Mouse (Mus musculus) midbrain, embryonic 14.5 days (tissue): ENCODE results near the gene Sult2b1. TPM values are rescaled to one million over a fixed set of nuclear protein-coding genes. Genes with fewer than 3 reads are reported as not detected.

Experiments
- ATAC-seq: fragments of 200-750 bp; cut with Nextera tagmentation; 2 replicates; pipeline ENCODE4 v1.8.0; 2017; ENCODE audit warnings: moderate number of reproducible peaks, moderate library complexity; ENCODE audit not compliant: low FRiP score, low TSS enrichment
- DNase-seq: peaks from one replicate; pipeline ENCODE4 v3.0.0-alpha.2; 2015
- H3K27ac ChIP-seq: fragments of 300-500 bp; sonication (generic); replicated peaks from 2 replicates; pipeline ENCODE4 v1.5.1; 2014; ENCODE audit warnings: mild to moderate bottlenecking, low read depth, low read length, moderate library complexity
- H3K27me3 ChIP-seq: fragments of 300-500 bp; sonication (generic); 2 replicates; pipeline ENCODE4 v1.6.1; 2014; ENCODE audit warnings: low read length, control low read depth, mixed read lengths; ENCODE audit not compliant: control insufficient read depth, insufficient read depth
- H3K36me3 ChIP-seq: fragments of 300-500 bp; sonication (generic); 2 replicates; pipeline ENCODE4 v1.6.1; 2014; ENCODE audit warnings: low read length, control low read depth; ENCODE audit not compliant: control insufficient read depth, insufficient read depth
- H3K4me1 ChIP-seq: fragments of 300-500 bp; sonication (generic); 2 replicates; pipeline ENCODE4 v1.6.1; 2014; ENCODE audit warnings: mild to moderate bottlenecking, antibody characterized with exemption, low read length, control low read depth; ENCODE audit not compliant: control insufficient read depth, insufficient read depth
- H3K4me2 ChIP-seq: fragments of 300-500 bp; sonication (generic); 2 replicates; pipeline ENCODE4 v1.6.1; 2014; ENCODE audit warnings: mild to moderate bottlenecking, low read length, moderate library complexity
- H3K4me3 ChIP-seq: fragments of 300-500 bp; sonication (generic); replicated peaks from 2 replicates; pipeline ENCODE4 v1.5.1; 2014; ENCODE audit warnings: low read depth, low read length
- H3K9ac ChIP-seq: fragments of 300-500 bp; sonication (generic); replicated peaks from 2 replicates; pipeline ENCODE4 v1.6.1; 2014; ENCODE audit warnings: mild to moderate bottlenecking, low read length, moderate library complexity
- H3K9me3 ChIP-seq: fragments of 300-500 bp; sonication (generic); 2 replicates; pipeline ENCODE4 v1.6.1; 2016; ENCODE audit warnings: low read length, control low read depth, mixed read lengths; ENCODE audit not compliant: control insufficient read depth
- WGBS: fragments of 180-500 bp; shearing (Covaris S2); extraction: QIAGEN DNeasy Blood & Tissue Kit; methylation state at CpG from one replicate; pipeline ENCODE4 v1.1.7; 2014; 5-methylcytosine and 5-hydroxymethylcytosine counted together
- polyA plus RNA-seq: library from polyadenylated mRNA; unstranded; fragments of >200 nt; fragmentation: Nextera tagmentation; extraction: Ambion mirVana; gene quantifications from 2 replicates; pipeline ENCODE4 v1.2.1, GENCODE M21; 2014

Sult2b1 gene
- polyA plus RNA-seq, 1 experiment from 2014 or later = 5.2 TPM

GRCm38 (mm10) chr7:45770427-45771082 is 13.9 kb downstream of the Sult2b1 start:
- WGBS = 76% methylated on average over 8 of the region's 8 CpGs
- no peaks in the 10 kb centered on the region for H3K9me3 ChIP-seq
- DNase-seq (no peak), ATAC-seq (no peak)
- no peaks in the 10 kb centered on the region for H3K27me3 ChIP-seq
- H3K4me1 ChIP-seq = no peaks in the 10 kb centered on the region
- H3K27ac ChIP-seq = no peak overlapping the region
- H3K4me3 ChIP-seq = no peak overlapping the region
- H3K9ac ChIP-seq = no peak overlapping the region
- no peaks in the 10 kb centered on the region for H3K36me3 ChIP-seq
- no peak overlapping the region for H3K4me2 ChIP-seq

- H3K4me3 ChIP-seq = no peak overlapping the region
- no peaks in the 10 kb centered on the region for H3K36me3 ChIP-seq
- H3K4me2 ChIP-seq = no peak overlapping the region
- ATAC-seq (no peak), DNase-seq (no peak)
- H3K9ac ChIP-seq = no peak overlapping the region
- H3K27ac ChIP-seq = no peak overlapping the region
- no peaks in the 10 kb centered on the region for H3K9me3 ChIP-seq
- H3K27me3 ChIP-seq = no peaks in the 10 kb centered on the region
- H3K4me1 ChIP-seq = no peaks in the 10 kb centered on the region
- WGBS = 95% methylated on average over 6 of the region's 6 CpGs
These were observed 17.0 kb downstream of the Sult2b1 start for GRCm38 (mm10) chr7:45767500-45767899.

- Histone ChIP-seq H3K36me3 (no peaks in the 10 kb centered on the region), H3K27ac (no peak overlapping the region), H3K9me3 (no peaks in the 10 kb centered on the region), H3K4me1 (no peaks in the 10 kb centered on the region), H3K4me2 (no peak overlapping the region), H3K4me3 (no peak overlapping the region), H3K27me3 (no peaks in the 10 kb centered on the region), H3K9ac (no peak overlapping the region)
- no peak for ATAC-seq
- WGBS = 52% methylated on average over 8 of the region's 8 CpGs
- DNase-seq = no peak
These were observed 17.7 kb downstream of the Sult2b1 start for GRCm38 (mm10) chr7:45766764-45767163.

GRCm38 (mm10) chr7:45765995-45766394 is 18.5 kb downstream of the Sult2b1 start:
- Histone ChIP-seq H3K4me3 (no peak overlapping the region), H3K4me2 (no peak overlapping the region), H3K27ac (no peak overlapping the region), H3K4me1 (no peaks in the 10 kb centered on the region), H3K9ac (no peak overlapping the region), H3K27me3 (no peaks in the 10 kb centered on the region), H3K9me3 (no peaks in the 10 kb centered on the region), H3K36me3 (no peaks in the 10 kb centered on the region)
- WGBS = 66% methylated on average over 8 of the region's 8 CpGs
- ATAC-seq (no peak), DNase-seq (no peak)

- 62% methylated on average over 5 of the region's 5 CpGs for WGBS
- Histone ChIP-seq H3K36me3 (no peaks in the 10 kb centered on the region), H3K4me2 (no peak overlapping the region), H3K4me3 (no peak overlapping the region), H3K27me3 (peaks cover 17% of the 10 kb centered on the region; the same call in 1 of the 2 replicates), H3K4me1 (no peaks in the 10 kb centered on the region), H3K27ac (no peak overlapping the region), H3K9me3 (no peaks in the 10 kb centered on the region), H3K9ac (no peak overlapping the region)
- DNase-seq (no peak), ATAC-seq (no peak)
These were observed 24.3 kb downstream of the Sult2b1 start for GRCm38 (mm10) chr7:45760151-45760550.

DNA sequence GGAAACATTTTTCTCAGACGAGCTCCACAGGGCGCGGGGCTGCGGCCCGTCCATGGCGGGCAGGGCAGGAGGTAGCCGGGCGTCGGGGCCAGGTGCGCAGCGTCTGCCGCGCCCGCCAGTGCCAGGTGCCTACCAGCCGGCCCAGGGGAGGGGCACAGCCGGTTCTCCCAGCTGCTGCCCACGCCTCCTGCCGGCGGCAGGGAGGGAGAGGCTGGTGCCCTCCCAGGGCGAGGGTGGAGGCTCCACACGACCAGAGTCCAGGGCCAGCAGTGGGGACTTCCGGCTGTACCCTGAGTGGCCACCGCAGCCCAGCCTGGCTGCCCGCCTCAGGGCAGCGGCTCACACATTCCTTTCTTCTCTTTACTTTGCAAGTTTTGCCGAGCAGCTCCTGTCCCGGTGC is 25.1 kb downstream of the Sult2b1 start:
- WGBS = 16% methylated on average over 27 of the region's 27 CpGs
- no peak for DNase-seq
- no peak for ATAC-seq
- H3K4me1 ChIP-seq = no peaks in the 10 kb centered on the region
- no peaks in the 10 kb centered on the region for H3K9me3 ChIP-seq
- H3K36me3 ChIP-seq = no peaks in the 10 kb centered on the region
- H3K27ac ChIP-seq = no peak overlapping the region
- H3K27me3 ChIP-seq = peaks cover 17% of the 10 kb centered on the region; the same call in 1 of the 2 replicates
- H3K4me2 ChIP-seq = peak overlapping the region; percentile 24
- 0 out of 2 replicates have a peak overlapping the region, but pooled peaks have one; percentile 26 for H3K9ac ChIP-seq
- no peak overlapping the region for H3K4me3 ChIP-seq

DNA sequence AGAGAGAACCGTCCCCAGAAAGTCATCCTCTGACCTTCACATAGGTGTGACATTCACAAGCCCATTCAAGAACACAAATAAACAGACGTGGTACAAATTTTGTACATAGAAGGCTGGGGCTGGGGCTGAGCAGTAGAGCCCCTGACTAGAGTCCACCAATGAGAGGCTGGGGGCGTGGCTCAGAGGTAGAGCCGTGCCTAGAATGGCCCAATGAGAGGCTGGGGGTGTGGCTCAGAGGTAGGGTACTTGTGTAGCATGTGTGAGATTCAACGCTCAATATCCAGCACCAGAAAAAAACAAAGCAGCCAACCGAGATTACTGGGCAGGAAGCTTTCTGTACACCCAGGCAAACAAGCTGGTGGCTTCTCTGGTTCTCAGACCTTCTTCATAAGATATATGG is 28.8 kb downstream of the Sult2b1 start:
- ATAC-seq (no peak), DNase-seq (no peak)
- Histone ChIP-seq H3K36me3 (no peaks in the 10 kb centered on the region), H3K4me3 (no peak overlapping the region), H3K27me3 (peaks cover 17% of the 10 kb centered on the region; the same call in 1 of the 2 replicates), H3K4me2 (no peak overlapping the region), H3K9ac (no peak overlapping the region), H3K27ac (no peak overlapping the region), H3K4me1 (no peaks in the 10 kb centered on the region), H3K9me3 (no peaks in the 10 kb centered on the region)
- WGBS = 59% methylated on average over 6 of the region's 6 CpGs

DNA sequence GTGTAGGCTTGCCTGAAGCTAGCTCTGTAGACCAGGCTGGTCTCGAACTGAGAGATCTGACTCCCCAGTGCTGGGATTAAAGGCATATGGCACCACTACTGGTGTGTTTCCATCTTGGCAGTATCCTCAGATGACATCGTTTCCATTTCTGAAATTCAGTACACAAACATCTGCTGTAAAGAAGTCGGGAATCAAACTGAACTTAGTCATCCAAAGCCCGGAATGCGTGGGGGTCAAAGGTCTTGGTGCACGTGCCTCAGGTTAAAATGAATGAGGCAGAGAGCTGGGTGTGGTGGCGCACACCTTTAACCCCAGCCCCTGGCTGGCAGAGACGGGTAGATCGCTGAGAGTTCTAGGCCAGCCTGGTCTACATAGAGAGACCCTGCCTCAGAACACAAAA is 34.3 kb downstream of the Sult2b1 start:
- 84% methylated on average over 9 of the region's 9 CpGs for WGBS
- no peak for ATAC-seq
- 0 out of 2 replicates have a peak, but pooled peaks cover 3% of the 10 kb centered on the region for H3K4me1 ChIP-seq
- H3K27me3 ChIP-seq = no peaks in the 10 kb centered on the region
- no peak overlapping the region for H3K27ac ChIP-seq
- no peak overlapping the region for H3K4me3 ChIP-seq
- no peaks in the 10 kb centered on the region for H3K9me3 ChIP-seq
- no peak overlapping the region for H3K4me2 ChIP-seq
- no peaks in the 10 kb centered on the region for H3K36me3 ChIP-seq
- no peak for DNase-seq
- no peak overlapping the region for H3K9ac ChIP-seq

DNA sequence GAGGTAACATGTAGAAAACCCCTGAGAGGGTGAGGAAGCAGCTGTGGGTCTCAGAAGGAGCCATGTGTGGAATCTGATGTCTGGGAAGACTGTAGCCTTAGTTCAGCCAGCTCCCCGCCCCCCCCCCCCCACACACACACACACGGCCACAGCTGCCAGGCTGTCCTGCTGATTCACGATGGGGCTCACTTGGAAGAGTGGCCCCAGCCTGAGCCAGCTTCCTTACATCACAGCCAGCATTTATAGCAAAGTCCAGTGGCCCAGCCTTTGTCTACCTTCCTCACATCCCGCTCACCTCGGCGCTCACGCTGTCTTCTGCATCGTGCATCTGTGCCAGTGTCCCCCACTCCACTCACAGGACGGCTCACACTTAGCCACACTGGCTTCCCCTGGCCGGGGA is 35.1 kb downstream of the Sult2b1 start:
- no peak for DNase-seq
- no peaks in the 10 kb centered on the region for H3K36me3 ChIP-seq
- no peak overlapping the region for H3K4me2 ChIP-seq
- no peak for ATAC-seq
- H3K9me3 ChIP-seq = no peaks in the 10 kb centered on the region
- H3K4me3 ChIP-seq = no peak overlapping the region
- H3K27ac ChIP-seq = no peak overlapping the region; the same call in 1 of the 2 replicates
- H3K4me1 ChIP-seq = 0 out of 2 replicates have a peak, but pooled peaks cover 3% of the 10 kb centered on the region
- no peak overlapping the region for H3K9ac ChIP-seq
- WGBS = 58% methylated on average over 9 of the region's 10 CpGs
- no peaks in the 10 kb centered on the region for H3K27me3 ChIP-seq
